Mouse (Mus musculus) midbrain, embryonic 15.5 days (tissue): Measurements from ENCODE around the gene Pllp. TPM values are rescaled to one million over a fixed set of nuclear protein-coding genes. Genes with fewer than 3 reads are reported as not detected.

ENCODE experiments used
- ATAC-seq: fragments of 200-750 bp; cut with Nextera tagmentation; replicated peaks from 2 replicates; pipeline ENCODE4 v1.8.0; 2017; ENCODE audit warnings: moderate TSS enrichment
- H3K27ac ChIP-seq: fragments of 300-500 bp; sonication (generic); 2 replicates; pipeline ENCODE4 v1.5.1; 2015; ENCODE audit warnings: mild to moderate bottlenecking, inconsistent platforms
- H3K27me3 ChIP-seq: fragments of 300-500 bp; sonication (generic); replicated peaks from 2 replicates; pipeline ENCODE4 v1.6.1; 2015; ENCODE audit warnings: inconsistent platforms
- H3K36me3 ChIP-seq: fragments of 300-500 bp; sonication (generic); replicated peaks from 2 replicates; pipeline ENCODE4 v1.6.1; 2015; ENCODE audit warnings: inconsistent platforms
- H3K4me1 ChIP-seq: fragments of 300-500 bp; sonication (generic); 2 replicates; pipeline ENCODE4 v1.6.1; 2015; ENCODE audit warnings: inconsistent platforms
- H3K4me2 ChIP-seq: fragments of 300-500 bp; sonication (generic); 2 replicates; pipeline ENCODE4 v1.6.1; 2015; ENCODE audit warnings: inconsistent platforms, mild to moderate bottlenecking, moderate library complexity
- H3K4me3 ChIP-seq: fragments of 300-500 bp; sonication (generic); 2 replicates; pipeline ENCODE4 v1.5.1; 2015; ENCODE audit warnings: mild to moderate bottlenecking, inconsistent platforms
- H3K9ac ChIP-seq: fragments of 300-500 bp; sonication (generic); 2 replicates; pipeline ENCODE4 v1.6.1; 2015; ENCODE audit warnings: mild to moderate bottlenecking, inconsistent platforms
- H3K9me3 ChIP-seq: fragments of 300-500 bp; sonication (generic); 2 replicates; pipeline ENCODE4 v1.6.1; 2016; ENCODE audit warnings: inconsistent platforms
- WGBS: fragments of 180-500 bp; shearing (Covaris S2); methylation state at CpG from one replicate; pipeline ENCODE4 v1.1.7; 2015; ENCODE audit warnings: mixed read lengths; 5-methylcytosine and 5-hydroxymethylcytosine counted together
- polyA plus RNA-seq: library from polyadenylated mRNA; unstranded; fragments of >200 nt; fragmentation: Nextera tagmentation; extraction: Ambion mirVana; gene quantifications from 2 replicates; pipeline ENCODE4 v1.2.1, GENCODE M21; 2015

Gene Pllp
- polyA plus RNA-seq, 1 experiment from 2014 or later, result 1.5 TPM

DNA sequence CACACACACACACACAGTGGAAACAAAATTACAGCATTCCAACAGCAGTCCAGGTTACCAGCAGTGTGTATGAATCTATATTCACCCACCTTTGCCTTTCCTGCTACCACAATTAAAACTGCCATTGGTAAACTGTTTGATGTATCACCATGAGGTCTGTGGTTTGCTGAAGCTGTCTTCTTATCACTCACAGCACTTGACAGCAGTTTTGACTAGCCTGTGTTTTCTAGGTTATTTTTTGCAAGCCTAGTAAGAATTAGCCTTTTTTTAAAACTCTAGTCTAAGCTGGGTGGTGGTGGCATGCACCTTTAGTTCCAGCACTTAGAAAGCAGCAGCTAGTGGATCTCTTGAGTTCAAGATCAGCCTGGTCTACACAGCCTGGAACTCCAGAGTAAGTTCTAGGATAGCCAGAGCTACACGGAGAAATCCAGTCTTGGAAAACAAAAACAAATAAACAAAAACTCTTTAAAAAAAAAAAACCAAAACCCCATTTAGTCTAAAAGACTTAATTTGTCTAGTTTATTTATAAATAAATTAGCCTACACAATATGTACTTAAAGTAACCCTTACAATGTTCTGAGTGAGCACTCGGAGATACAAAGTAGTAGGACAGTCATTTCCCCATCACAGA lies 62.4 kb downstream of the Pllp start:
- Histone ChIP-seq H3K9me3 (no peaks in the 10 kb centered on the region), H3K4me1 (no peaks in the 10 kb centered on the region), H3K36me3 (peaks cover 55% of the 10 kb centered on the region; the same call in 1 of the 2 replicates), H3K27me3 (no peaks in the 10 kb centered on the region), H3K4me2 (no peak overlapping the region), H3K4me3 (no peak overlapping the region), H3K9ac (no peak overlapping the region), H3K27ac (no peak overlapping the region)
- WGBS, result 93% methylated on average over 2 of the region's 2 CpGs
- ATAC-seq, result no peak

Other genes starting within 250 kb of the Pllp start
- gene Cpne2, start 163.3 kb downstream of the Pllp start, polyA plus RNA-seq, result 15.2 and 18.8 TPM in 2 replicates
- 53.3 and 56.1 TPM in 2 replicates for gene Rspry1, start 94.3 kb downstream of the Pllp start, polyA plus RNA-seq
- 75.0 and 75.2 TPM in 2 replicates for gene Fam192a, start 94.3 kb downstream of the Pllp start, polyA plus RNA-seq
- gene Arl2bp, start 29.7 kb downstream of the Pllp start, polyA plus RNA-seq, result 190 and 202 TPM in 2 replicates
- 0.14 TPM in 1 of 2 replicates, not detected in the other for gene Ccl22, start 49.3 kb upstream of the Pllp start, polyA plus RNA-seq
- gene Cx3cl1, start 75.7 kb upstream of the Pllp start, polyA plus RNA-seq, result 34.2 and 41.3 TPM in 2 replicates
- 0.50 and 0.74 TPM in 2 replicates for gene Ccl17, start 114.2 kb upstream of the Pllp start, polyA plus RNA-seq
- 56.8 and 58.3 TPM in 2 replicates for gene Coq9, start 142.0 kb upstream of the Pllp start, polyA plus RNA-seq
- 211 and 217 TPM in 2 replicates for gene Ciapin1, start 142.1 kb upstream of the Pllp start, polyA plus RNA-seq
- gene Polr2c, start 161.2 kb upstream of the Pllp start, polyA plus RNA-seq, result 117 and 122 TPM in 2 replicates
- gene Dok4, start 180.1 kb upstream of the Pllp start, polyA plus RNA-seq, result 92.9 and 99.7 TPM in 2 replicates
- 4.9 and 6.0 TPM in 2 replicates for gene Ccdc102a, start 221.8 kb upstream of the Pllp start, polyA plus RNA-seq
- 0.05 TPM in 1 of 2 replicates, not detected in the other for gene Adgrg5, start 227.4 kb upstream of the Pllp start, polyA plus RNA-seq